Mouse (Mus musculus): Measurements from ENCODE around the gene Alox12.

DNA sequence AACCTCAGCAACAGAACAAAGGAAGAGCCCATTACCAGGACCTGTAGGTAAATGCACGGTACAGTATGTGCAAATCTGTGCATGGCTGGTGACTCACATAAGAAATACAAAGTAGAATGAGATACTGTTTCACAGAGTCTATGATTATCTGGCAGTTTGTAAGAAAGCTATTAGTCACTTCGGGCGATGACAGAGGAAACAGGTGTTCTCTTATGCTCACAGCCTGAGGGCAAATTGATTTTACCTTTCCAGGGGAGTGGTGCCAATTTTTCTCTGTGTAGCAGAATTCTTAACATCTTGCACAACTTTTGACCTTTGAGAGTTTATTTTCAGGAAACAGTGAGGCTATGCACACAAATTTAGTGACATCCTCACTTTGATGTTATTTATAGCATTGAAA lies 29.6 kb upstream of the Alox12 start:
- TF ChIP-seq CTCF (IDR thresholded peaks at IDR 0.05 in 2 of 3, conservative IDR thresholded peaks at IDR 0.05 in 1 of 3; ENCODE audit: control insufficient read depth in 1 of 3, insufficient read depth in 1 of 3, low read depth in 2 of 3, low read length in 3 of 3, poor library complexity in 1 of 3, severe bottlenecking in 1 of 3) (no peak), TAL1 (IDR thresholded peaks at IDR 0.05; ENCODE audit: low read length) (no peak), ZC3H11A (IDR thresholded peaks at IDR 0.05; ENCODE audit: low read depth, low read length) (no peak), POLR2A (IDR thresholded peaks at IDR 0.05; ENCODE audit: control insufficient read depth in 1 of 2, insufficient read depth in 1 of 2, low read depth in 1 of 2, low read length in 2 of 2, poor library complexity in 1 of 2) (no peak), BHLHE40 (IDR thresholded peaks at IDR 0.05; ENCODE audit: borderline replicate concordance, low read depth, low read length) (no peak)
